Mouse (Mus musculus) frontal cortex, postnatal 10 days (tissue): ENCODE measurements around the gene Vps54.
A peak's percentile ranks its signal among the peaks of the same experiment; 100 is the strongest.
"Not testable (repeated sequence)": the region's sequence is repeated elsewhere in the genome, so short reads cannot be mapped to it uniquely, and the experiment has no call there.

ENCODE experiments used
- DNase-seq, 2 experiments: peaks; one replicate each; pipeline ENCODE4 v3.0.0; 2022; ENCODE audit warnings: low spot score in 2 of 2, mixed read lengths in 1 of 2

Gene Vps54

GRCm38 (mm10) chr11:21239021-21239661 lies at the start of gene Vps54:
Gene Vps54 (plus strand): TSS chr11:21239281.
- DNase-seq = peak; percentile 18 to 60

- DNase-seq = not testable (repeated sequence)
These were observed 47.3 kb upstream of the Vps54 start for GRCm38 (mm10) chr11:21191821-21192220.

- no peak for DNase-seq
These were observed 44.2 kb upstream of the Vps54 start for GRCm38 (mm10) chr11:21194851-21195250.

- DNase-seq = no peak
These were observed 30.0 kb upstream of the Vps54 start for GRCm38 (mm10) chr11:21209046-21209445.

GRCm38 (mm10) chr11:21209701-21210100 lies 29.4 kb upstream of the Vps54 start:
- not testable (repeated sequence) for DNase-seq

- no peak for DNase-seq
These were observed 21.7 kb upstream of the Vps54 start for GRCm38 (mm10) chr11:21217419-21217818.

GRCm38 (mm10) chr11:21219281-21219680 lies 19.8 kb upstream of the Vps54 start:
- DNase-seq = no peak

GRCm38 (mm10) chr11:21219851-21220587 lies 19.1 kb upstream of the Vps54 start:
- DNase-seq = no peak

GRCm38 (mm10) chr11:21220754-21221153 lies 18.3 kb upstream of the Vps54 start:
- DNase-seq = no peak

GRCm38 (mm10) chr11:21221396-21221795 lies 17.7 kb upstream of the Vps54 start:
- no peak for DNase-seq

- DNase-seq = no peak
These were observed 16.4 kb upstream of the Vps54 start for GRCm38 (mm10) chr11:21222606-21223207.

GRCm38 (mm10) chr11:21223539-21223938 lies 15.5 kb upstream of the Vps54 start:
- DNase-seq = no peak

- DNase-seq = no peak
These were observed 15.0 kb upstream of the Vps54 start for GRCm38 (mm10) chr11:21224041-21224440.

GRCm38 (mm10) chr11:21224446-21224845 lies 14.6 kb upstream of the Vps54 start:
- DNase-seq = no peak

GRCm38 (mm10) chr11:21224983-21225382 lies 14.1 kb upstream of the Vps54 start:
- no peak for DNase-seq

- no peak for DNase-seq
These were observed 3.7 kb upstream of the Vps54 start for GRCm38 (mm10) chr11:21235381-21235780.

- DNase-seq = no peak
These were observed 3.3 kb upstream of the Vps54 start for GRCm38 (mm10) chr11:21235821-21236220.

- no peak for DNase-seq
These were observed 2.1 kb upstream of the Vps54 start for GRCm38 (mm10) chr11:21236996-21237395.

- DNase-seq = no peak
These were observed 1.4 kb upstream of the Vps54 start for GRCm38 (mm10) chr11:21237474-21238278.

GRCm38 (mm10) chr11:21238279-21239020 lies 631 bp upstream of the Vps54 start:
- DNase-seq = peak in 1 of 2 experiments; percentile 44

GRCm38 (mm10) chr11:21239763-21240509 lies 855 bp downstream of the Vps54 start:
- DNase-seq = no peak
